Mouse (Mus musculus) cortical plate, adult 2 months (tissue): Measurements from ENCODE around the gene Wipf1. TPM values are rescaled to one million over a fixed set of nuclear protein-coding genes. Genes with fewer than 3 reads are reported as not detected.

ENCODE experiments used
- H3K27ac ChIP-seq: fragments of 200-500 bp; 2 replicates; pipeline ENCODE4 v1.5.1; 2012; ENCODE audit warnings: low read length, control low read depth, inconsistent platforms; ENCODE audit not compliant: insufficient read depth
- H3K4me1 ChIP-seq: fragments of 200-500 bp; 2 replicates; pipeline ENCODE4 v1.6.1; 2011; ENCODE audit warnings: low read length; ENCODE audit not compliant: control insufficient read depth, insufficient read depth
- H3K4me3 ChIP-seq: fragments of 200-500 bp; 2 replicates; pipeline ENCODE4 v1.5.1; 2011; ENCODE audit warnings: mild to moderate bottlenecking, low read length, control low read depth; ENCODE audit not compliant: insufficient read depth
- CTCF ChIP-seq: fragments of 200-500 bp; IDR thresholded peaks from 2 replicates; pipeline ENCODE4 v1.5.1; 2011; ENCODE audit warnings: mild to moderate bottlenecking, control low read depth, low read length; ENCODE audit not compliant: insufficient read depth; ENCODE audit errors: extremely low read depth
- POLR2A ChIP-seq: fragments of 200-500 bp; IDR thresholded peaks from 2 replicates; pipeline ENCODE4 v1.6.1; 2011; ENCODE audit warnings: mild to moderate bottlenecking, low read length, control low read depth; ENCODE audit not compliant: insufficient read depth; ENCODE audit errors: extremely low read depth
- polyA plus RNA-seq: library from polyadenylated mRNA; depleted of rRNA; stranded (reverse); fragments of >200 nt; gene quantifications from 2 replicates; pipeline ENCODE4 v1.2.3, GENCODE M21; 2012; rRNA removed

The Wipf1 gene
- 5.4 and 7.4 TPM in 2 replicates for polyA plus RNA-seq

GRCm38 (mm10) chr2:73529356-73530330, at the start of gene Wipf1:
Wipf1 (minus strand) TSS chr2:73529734.
- TF ChIP-seq CTCF (no peak), POLR2A (no peak)
- peak within 1 kb of the TSS; percentile 59 for H3K27ac ChIP-seq
- H3K4me3 ChIP-seq: peak within 1 kb of the TSS; percentile 44
- 0 out of 2 replicates have a peak, but pooled peaks cover under 1% of the 10 kb centered on the region for H3K4me1 ChIP-seq

- no peaks in the 10 kb centered on the region for H3K4me1 ChIP-seq
- no peak overlapping the region for H3K27ac ChIP-seq
- no peak for TF ChIP-seq CTCF
- TF ChIP-seq POLR2A: no peak
- H3K4me3 ChIP-seq: no peak overlapping the region
Measured at GRCm38 (mm10) chr2:73579168-73579567, 49.6 kb upstream of the Wipf1 start.

- H3K27ac ChIP-seq: no peak overlapping the region
- no peak overlapping the region for H3K4me3 ChIP-seq
- TF ChIP-seq CTCF: no peak
- TF ChIP-seq POLR2A: no peak
- no peaks in the 10 kb centered on the region for H3K4me1 ChIP-seq
Measured at GRCm38 (mm10) chr2:73574418-73574817, 44.9 kb upstream of the Wipf1 start.

- Histone ChIP-seq H3K27ac (no peak overlapping the region; the same call in 1 of the 2 replicates), H3K4me1 (no peaks in the 10 kb centered on the region), H3K4me3 (no peak overlapping the region)
- no peak for TF ChIP-seq POLR2A
- TF ChIP-seq CTCF: no peak
Measured at GRCm38 (mm10) chr2:73573556-73573955, 44.0 kb upstream of the Wipf1 start.

- 0 out of 2 replicates have a peak overlapping the region, but pooled peaks have one; percentile 8 for H3K4me3 ChIP-seq
- TF ChIP-seq CTCF (peak; percentile 85), POLR2A (no peak)
- no peaks in the 10 kb centered on the region for H3K4me1 ChIP-seq
- H3K27ac ChIP-seq: peak overlapping the region; percentile 51; the same call in 1 of the 2 replicates
Measured at GRCm38 (mm10) chr2:73572539-73573372, 43.2 kb upstream of the Wipf1 start.

GRCm38 (mm10) chr2:73571901-73572300, 42.4 kb upstream of the Wipf1 start:
- TF ChIP-seq CTCF (no peak), POLR2A (no peak)
- Histone ChIP-seq H3K4me1 (no peaks in the 10 kb centered on the region), H3K4me3 (no peak overlapping the region), H3K27ac (no peak overlapping the region)

- TF ChIP-seq CTCF (no peak), POLR2A (no peak)
- Histone ChIP-seq H3K4me3 (no peak overlapping the region), H3K27ac (no peak overlapping the region), H3K4me1 (no peaks in the 10 kb centered on the region)
Measured at GRCm38 (mm10) chr2:73571304-73571703, 41.8 kb upstream of the Wipf1 start.

- Histone ChIP-seq H3K4me1 (peaks cover 2% of the 10 kb centered on the region; the same call in 1 of the 2 replicates), H3K4me3 (no peak overlapping the region), H3K27ac (no peak overlapping the region)
- TF ChIP-seq CTCF (peak; percentile 92), POLR2A (no peak)
Measured at GRCm38 (mm10) chr2:73566989-73567605, 37.6 kb upstream of the Wipf1 start.

GRCm38 (mm10) chr2:73566162-73566561, 36.6 kb upstream of the Wipf1 start:
- no peak overlapping the region for H3K27ac ChIP-seq
- H3K4me3 ChIP-seq: no peak overlapping the region
- peaks cover 2% of the 10 kb centered on the region; the same call in 1 of the 2 replicates for H3K4me1 ChIP-seq
- TF ChIP-seq CTCF (peak; percentile 39), POLR2A (no peak)
